Mouse (Mus musculus): ENCODE data around the gene Slco1a5. TPM values are rescaled to one million over a fixed set of nuclear protein-coding genes. Genes with fewer than 3 reads are reported as not detected.

The Slco1a5 gene
- polyA plus RNA-seq, 1 experiment from 2014 or later: 0.22 TPM

DNA sequence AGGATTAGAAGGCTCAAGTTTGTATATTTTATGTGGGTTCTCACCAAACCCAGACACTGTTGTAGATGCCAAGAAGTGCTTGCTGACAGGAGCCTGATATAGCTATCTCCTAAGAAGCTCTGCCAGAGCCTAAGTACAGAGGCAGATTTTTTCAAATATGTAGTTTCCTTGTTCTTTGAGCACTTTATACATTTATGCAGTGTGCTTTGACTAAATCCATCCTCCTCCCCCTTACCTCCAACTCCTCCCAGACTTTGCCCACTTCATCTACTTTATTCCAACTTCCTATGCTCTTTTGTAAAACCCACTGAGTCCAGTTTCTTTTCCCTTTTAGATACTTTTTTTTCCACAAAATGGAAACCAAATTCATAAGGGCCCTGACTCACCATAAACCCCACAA is 102.6 kb downstream of the Slco1a5 start:
- Histone ChIP-seq H3K4me1 (ENCODE audit: control insufficient read depth, insufficient read depth, low read length) (no peaks in the 10 kb centered on the region), H3K9ac (ENCODE audit: low read length) (no peak overlapping the region), H3K36me3 (ENCODE audit: control insufficient read depth, insufficient read depth, low read length) (no peaks in the 10 kb centered on the region), H3K9me3 (replicated peaks; ENCODE audit: control insufficient read depth, low read length) (no peaks in the 10 kb centered on the region), H3K27me3 (replicated peaks; ENCODE audit: control insufficient read depth, insufficient read depth, low read length) (no peaks in the 10 kb centered on the region), H3K27ac (ENCODE audit: low read depth, low read length) (no peak overlapping the region), H3K4me3 (ENCODE audit: low read depth, low read length) (no peak overlapping the region), H3K4me2 (ENCODE audit: low read length) (no peak overlapping the region)
- ATAC-seq: no peak
- DNase-seq (ENCODE audit: low spot score): no peak

DNA sequence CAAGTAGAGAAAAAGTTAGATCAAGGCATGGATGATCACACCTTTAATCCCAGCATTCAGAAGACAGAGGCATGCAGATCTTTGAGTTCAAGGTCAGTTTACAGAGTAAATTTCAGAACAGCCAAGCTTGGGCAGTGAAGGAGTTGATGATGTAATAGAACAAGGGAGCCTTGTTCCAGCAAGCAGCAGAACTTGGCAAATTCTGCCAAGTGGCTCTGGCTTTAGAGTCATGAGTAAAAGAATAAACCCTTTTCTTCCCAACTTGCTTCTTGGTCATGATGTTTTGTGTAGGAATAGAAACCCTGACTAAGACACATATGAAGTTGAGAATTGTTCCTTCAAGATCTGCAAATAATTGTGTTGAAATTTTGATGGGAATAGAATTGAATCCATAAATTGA is 111.0 kb downstream of the Slco1a5 start:
- no peak overlapping the region for H3K9ac ChIP-seq (ENCODE audit: low read length)
- no peaks in the 10 kb centered on the region for H3K4me1 ChIP-seq (ENCODE audit: control insufficient read depth, insufficient read depth, low read length)
- H3K27ac ChIP-seq (ENCODE audit: low read depth, low read length): no peak overlapping the region
- H3K36me3 ChIP-seq (ENCODE audit: control insufficient read depth, insufficient read depth, low read length): no peaks in the 10 kb centered on the region
- no peaks in the 10 kb centered on the region for H3K9me3 ChIP-seq (replicated peaks; ENCODE audit: control insufficient read depth, low read length)
- no peak for DNase-seq (ENCODE audit: low spot score)
- H3K27me3 ChIP-seq (replicated peaks; ENCODE audit: control insufficient read depth, insufficient read depth, low read length): no peaks in the 10 kb centered on the region
- no peak for ATAC-seq
- H3K4me3 ChIP-seq (ENCODE audit: low read depth, low read length): no peak overlapping the region
- H3K4me2 ChIP-seq (ENCODE audit: low read length): no peak overlapping the region

DNA sequence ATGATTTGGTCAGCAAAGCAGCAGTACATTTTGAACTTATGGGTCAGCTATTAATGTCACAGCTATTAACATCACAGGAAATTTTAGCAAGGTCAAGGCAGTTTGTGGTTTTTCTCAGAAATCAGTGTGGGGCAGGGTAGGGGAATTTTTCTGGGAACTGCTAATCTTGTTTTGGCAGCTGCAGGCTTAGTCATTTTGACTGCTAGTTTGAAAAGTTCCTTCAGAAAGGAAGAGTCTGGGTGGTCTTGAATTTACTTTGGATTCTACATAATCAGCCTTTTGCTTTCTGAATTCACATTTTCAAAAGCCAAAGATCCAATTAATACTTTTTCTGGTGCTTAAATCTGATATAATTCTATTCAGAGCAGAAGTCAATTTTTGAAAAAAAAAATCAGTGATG is 113.0 kb downstream of the Slco1a5 start:
- Histone ChIP-seq H3K9me3 (replicated peaks; ENCODE audit: control insufficient read depth, low read length) (no peaks in the 10 kb centered on the region), H3K4me2 (ENCODE audit: low read length) (no peak overlapping the region), H3K4me3 (ENCODE audit: low read depth, low read length) (no peak overlapping the region), H3K9ac (ENCODE audit: low read length) (no peak overlapping the region), H3K36me3 (ENCODE audit: control insufficient read depth, insufficient read depth, low read length) (no peaks in the 10 kb centered on the region), H3K27ac (ENCODE audit: low read depth, low read length) (no peak overlapping the region), H3K4me1 (ENCODE audit: control insufficient read depth, insufficient read depth, low read length) (no peaks in the 10 kb centered on the region), H3K27me3 (replicated peaks; ENCODE audit: control insufficient read depth, insufficient read depth, low read length) (no peaks in the 10 kb centered on the region)
- no peak for DNase-seq (ENCODE audit: low spot score)
- ATAC-seq: no peak

GRCm38 (mm10) chr6:142208421-142208820 is 114.4 kb downstream of the Slco1a5 start, which contains the start of gene Slco1a6:
TSS of gene Slco1a6 (minus strand) at chr6:142208521.
- DNase-seq (ENCODE audit: low spot score) (no peak), ATAC-seq (no peak)
- no peak within 1 kb of the TSS for H3K4me3 ChIP-seq (ENCODE audit: low read depth, low read length)
- H3K9me3 ChIP-seq (replicated peaks; ENCODE audit: control insufficient read depth, low read length): no peaks in the 10 kb centered on the region
- no peaks in the 10 kb centered on the region for H3K27me3 ChIP-seq (replicated peaks; ENCODE audit: control insufficient read depth, insufficient read depth, low read length)
- no peaks in the 10 kb centered on the region for H3K36me3 ChIP-seq (ENCODE audit: control insufficient read depth, insufficient read depth, low read length)
- H3K4me2 ChIP-seq (ENCODE audit: low read length): no peak within 1 kb of the TSS
- H3K27ac ChIP-seq (ENCODE audit: low read depth, low read length): no peak within 1 kb of the TSS
- H3K9ac ChIP-seq (ENCODE audit: low read length): no peak within 1 kb of the TSS
- no peaks in the 10 kb centered on the region for H3K4me1 ChIP-seq (ENCODE audit: control insufficient read depth, insufficient read depth, low read length)
- 93% methylated on average over 4 of the region's 4 CpGs for WGBS

- H3K36me3 ChIP-seq (ENCODE audit: control insufficient read depth, insufficient read depth, low read length): no peaks in the 10 kb centered on the region
- no peak overlapping the region for H3K9ac ChIP-seq (ENCODE audit: low read length)
- DNase-seq (ENCODE audit: low spot score) (no peak), ATAC-seq (no peak)
- no peaks in the 10 kb centered on the region for H3K9me3 ChIP-seq (replicated peaks; ENCODE audit: control insufficient read depth, low read length)
- H3K4me3 ChIP-seq (ENCODE audit: low read depth, low read length): no peak overlapping the region
- no peaks in the 10 kb centered on the region for H3K4me1 ChIP-seq (ENCODE audit: control insufficient read depth, insufficient read depth, low read length)
- no peak overlapping the region for H3K4me2 ChIP-seq (ENCODE audit: low read length)
- H3K27ac ChIP-seq (ENCODE audit: low read depth, low read length): no peak overlapping the region
- no peaks in the 10 kb centered on the region for H3K27me3 ChIP-seq (replicated peaks; ENCODE audit: control insufficient read depth, insufficient read depth, low read length)
Measured at GRCm38 (mm10) chr6:142200524-142200923, 122.3 kb downstream of the Slco1a5 start.

DNA sequence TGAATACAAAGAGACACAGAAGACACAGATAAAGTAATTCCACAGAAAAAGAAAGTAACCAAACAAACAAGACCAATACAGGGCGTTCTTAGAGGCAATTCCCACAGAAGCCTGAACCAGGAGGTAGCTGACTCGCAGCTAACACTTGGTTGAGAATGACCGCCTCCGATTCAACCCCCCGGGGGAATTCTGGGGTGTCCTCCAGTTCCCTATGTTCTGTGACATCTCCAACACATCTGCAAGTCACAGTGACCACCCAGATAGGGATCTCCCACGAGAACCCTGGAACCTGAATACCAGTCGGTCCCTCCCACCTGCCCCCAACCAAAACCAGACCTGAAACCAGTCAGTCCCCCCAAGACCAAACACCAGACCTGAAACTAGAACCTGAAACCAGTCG is 128.5 kb downstream of the Slco1a5 start:
- DNase-seq (ENCODE audit: low spot score) (no peak), ATAC-seq (no peak)
- Histone ChIP-seq H3K27ac (ENCODE audit: low read depth, low read length) (no peak overlapping the region), H3K36me3 (ENCODE audit: control insufficient read depth, insufficient read depth, low read length) (no peaks in the 10 kb centered on the region), H3K27me3 (replicated peaks; ENCODE audit: control insufficient read depth, insufficient read depth, low read length) (no peaks in the 10 kb centered on the region), H3K4me1 (ENCODE audit: control insufficient read depth, insufficient read depth, low read length) (no peaks in the 10 kb centered on the region), H3K4me3 (ENCODE audit: low read depth, low read length) (no peak overlapping the region), H3K4me2 (ENCODE audit: low read length) (no peak overlapping the region), H3K9ac (ENCODE audit: low read length) (no peak overlapping the region), H3K9me3 (replicated peaks; ENCODE audit: control insufficient read depth, low read length) (no peaks in the 10 kb centered on the region)
- WGBS: 92% methylated on average over 8 of the region's 8 CpGs

- ATAC-seq: no peak
- Histone ChIP-seq H3K27me3 (replicated peaks; ENCODE audit: control insufficient read depth, insufficient read depth, low read length) (no peaks in the 10 kb centered on the region), H3K4me3 (ENCODE audit: low read depth, low read length) (no peak overlapping the region), H3K4me2 (ENCODE audit: low read length) (no peak overlapping the region), H3K9ac (ENCODE audit: low read length) (no peak overlapping the region), H3K27ac (ENCODE audit: low read depth, low read length) (no peak overlapping the region), H3K9me3 (replicated peaks; ENCODE audit: control insufficient read depth, low read length) (no peaks in the 10 kb centered on the region), H3K4me1 (ENCODE audit: control insufficient read depth, insufficient read depth, low read length) (no peaks in the 10 kb centered on the region), H3K36me3 (ENCODE audit: control insufficient read depth, insufficient read depth, low read length) (no peaks in the 10 kb centered on the region)
- DNase-seq (ENCODE audit: low spot score): no peak
- 89% methylated on average over 1 of the region's 1 CpGs for WGBS
Measured at GRCm38 (mm10) chr6:142191962-142192361, 130.8 kb downstream of the Slco1a5 start.

DNA sequence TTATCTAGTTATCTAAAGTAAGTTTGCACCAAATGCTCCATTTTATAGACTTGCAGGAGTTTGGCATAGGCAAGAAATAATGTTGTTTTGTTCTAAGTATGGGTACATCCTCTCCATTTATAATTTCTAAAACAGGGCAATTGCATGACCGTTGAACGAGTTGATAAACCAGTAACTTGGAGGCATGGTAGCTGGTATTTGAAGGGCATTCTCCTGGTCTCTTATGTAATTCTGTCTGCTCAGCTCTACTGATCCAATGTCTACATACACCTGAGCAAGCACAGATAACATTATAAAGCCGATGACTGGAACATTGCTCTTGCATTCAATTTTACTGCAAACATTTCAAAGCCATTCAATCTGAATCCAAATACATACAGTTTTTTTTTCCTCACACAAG is 135.4 kb downstream of the Slco1a5 start:
- H3K4me1 ChIP-seq (ENCODE audit: control insufficient read depth, insufficient read depth, low read length): no peaks in the 10 kb centered on the region
- ATAC-seq: no peak
- no peak overlapping the region for H3K4me3 ChIP-seq (ENCODE audit: low read depth, low read length)
- H3K27ac ChIP-seq (ENCODE audit: low read depth, low read length): no peak overlapping the region
- H3K9me3 ChIP-seq (replicated peaks; ENCODE audit: control insufficient read depth, low read length): no peaks in the 10 kb centered on the region
- DNase-seq (ENCODE audit: low spot score): no peak
- no peak overlapping the region for H3K9ac ChIP-seq (ENCODE audit: low read length)
- 94% methylated on average over 3 of the region's 3 CpGs for WGBS
- no peak overlapping the region for H3K4me2 ChIP-seq (ENCODE audit: low read length)
- H3K27me3 ChIP-seq (replicated peaks; ENCODE audit: control insufficient read depth, insufficient read depth, low read length): no peaks in the 10 kb centered on the region
- H3K36me3 ChIP-seq (ENCODE audit: control insufficient read depth, insufficient read depth, low read length): no peaks in the 10 kb centered on the region

DNA sequence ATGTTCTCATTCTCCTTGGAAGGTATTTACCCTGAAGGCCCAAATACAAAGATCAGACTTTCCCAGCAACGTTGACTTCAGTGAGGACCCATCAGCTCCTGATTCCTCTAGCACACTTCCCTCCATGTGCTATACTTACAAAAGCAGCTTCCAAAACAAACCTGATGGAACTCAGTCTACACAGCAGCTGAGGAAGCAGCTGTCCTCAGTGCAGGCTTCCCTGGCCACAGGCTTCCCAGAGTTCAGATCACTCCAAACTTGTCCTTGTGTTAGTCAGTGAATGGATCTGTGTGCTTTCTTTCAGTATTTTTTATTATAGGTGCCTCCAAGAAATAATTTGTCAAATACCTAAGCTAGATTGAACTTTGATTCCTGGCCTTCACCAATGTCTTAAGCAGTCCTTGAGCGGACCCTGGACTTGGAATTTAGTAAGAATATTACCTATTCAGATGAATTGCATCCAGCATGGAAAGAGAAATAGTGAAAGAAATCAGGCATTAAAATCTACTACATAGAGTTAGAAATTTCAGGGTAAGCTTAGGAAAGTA is 136.8 kb downstream of the Slco1a5 start:
- Histone ChIP-seq H3K4me1 (ENCODE audit: control insufficient read depth, insufficient read depth, low read length) (no peaks in the 10 kb centered on the region), H3K9ac (ENCODE audit: low read length) (no peak overlapping the region), H3K4me2 (ENCODE audit: low read length) (no peak overlapping the region), H3K36me3 (ENCODE audit: control insufficient read depth, insufficient read depth, low read length) (no peaks in the 10 kb centered on the region), H3K27me3 (replicated peaks; ENCODE audit: control insufficient read depth, insufficient read depth, low read length) (no peaks in the 10 kb centered on the region), H3K9me3 (replicated peaks; ENCODE audit: control insufficient read depth, low read length) (no peaks in the 10 kb centered on the region), H3K27ac (ENCODE audit: low read depth, low read length) (no peak overlapping the region), H3K4me3 (ENCODE audit: low read depth, low read length) (no peak overlapping the region)
- WGBS: 90% methylated on average over 2 of the region's 2 CpGs
- no peak for DNase-seq (ENCODE audit: low spot score)
- no peak for ATAC-seq

All from forebrain, embryonic 14.5 days (tissue).